Mouse (Mus musculus): ENCODE measurements at regions not wholly inside any gene's neighbourhood (a gene's known extent, or its start where the extent isn't known, plus 50 kb on each side); places are given as distances from the start of the nearest gene placed in this dataset.

GRCm38 (mm10) chr3:62107339-62107738 lies 230.8 kb upstream of the Arhgef26 start:
- TF ChIP-seq EP300 (IDR thresholded peaks at IDR 0.05) (no peak), CTCF (IDR thresholded peaks at IDR 0.05) (no peak)

Measured in lung, postnatal 0 days (tissue).